ENCODE assay signal across 14 mouse cellular contexts in the genomic region with DNA sequence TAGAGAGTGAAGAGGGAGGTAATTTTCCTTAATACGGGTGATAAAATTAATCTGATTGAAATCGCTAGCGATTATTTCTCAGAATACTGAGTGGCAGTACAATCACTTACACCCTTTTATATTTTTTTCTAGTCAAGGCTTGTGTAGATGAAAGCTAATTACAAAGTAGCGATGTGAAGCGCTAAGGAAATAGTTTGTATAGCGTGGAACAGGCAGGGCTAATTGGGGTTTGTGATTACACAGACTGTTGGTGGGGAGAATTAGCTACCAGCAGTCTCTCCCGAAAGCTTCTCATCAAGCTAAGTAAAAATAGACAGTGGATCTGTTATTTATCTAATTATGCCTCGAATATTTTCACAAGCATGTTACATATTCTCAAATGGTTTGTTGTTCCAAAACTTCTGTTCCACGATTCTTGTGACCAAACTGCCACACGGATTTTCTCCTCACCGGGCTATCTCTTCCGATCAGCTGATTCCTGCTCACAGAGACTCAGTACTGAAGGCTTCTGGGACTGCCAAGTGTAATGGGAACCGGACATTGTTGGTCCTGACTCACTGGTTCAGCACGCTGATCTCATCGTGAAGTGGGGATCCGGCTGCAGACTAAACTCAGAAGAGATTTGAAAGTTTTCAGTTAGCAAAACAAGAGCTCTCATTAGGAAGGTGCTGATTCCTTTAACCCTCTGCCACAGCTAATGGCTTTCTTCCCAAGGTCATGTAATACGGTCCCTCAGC.
A peak's percentile ranks its signal among the peaks of the same experiment; 100 is the strongest.
DNase-seq lines count a peak whose midpoint lies in the region; ATAC-seq and TF ChIP-seq lines count a peak whose summit lies in the region.
"Had no signal": no experiment of that assay in that cellular context is flagged by ENCODE, and none has a peak within 500 bp of the region (broad histone marks: within the 10 kb centered on the region; RNA-seq: fewer than 3 reads in every experiment).

No protein-coding gene starts in this region.

- H3K27me3 ChIP-seq in neural tube, embryonic 14.5 days (ENCODE audit: control insufficient read depth, insufficient read depth, low read length) = no peaks in the 10 kb centered on the region
- H3K27me3 ChIP-seq in cerebellum, adult 2 months (ENCODE audit: control insufficient read depth, insufficient read depth, low read length) = no peaks in the 10 kb centered on the region
- H3K27me3 ChIP-seq: intestine, embryonic 15.5 days had no signal

- H3K4me1 ChIP-seq in neural tube, embryonic 14.5 days (ENCODE audit: control insufficient read depth, insufficient read depth, low read length) = no peaks in the 10 kb centered on the region
- H3K4me1 ChIP-seq in cerebellum, adult 2 months (ENCODE audit: control insufficient read depth, insufficient read depth, low read length) = no peaks in the 10 kb centered on the region
- H3K4me1 ChIP-seq: intestine, embryonic 15.5 days had no signal

- TF ChIP-seq CTCF in gastrocnemius, adult 2 months (IDR thresholded peaks at IDR 0.05) = no peak
- no peak for TF ChIP-seq CTCF in left cerebral cortex, adult 2 months (IDR thresholded peaks at IDR 0.05)
- TF ChIP-seq CTCF in cerebellum, adult 2 months (IDR thresholded peaks at IDR 0.05; ENCODE audit: borderline replicate concordance, insufficient read depth, low read depth, low read length) = no peak

- 65% methylated on average over 17 of the region's 17 CpGs for WGBS in neural tube, embryonic 14.5 days
- WGBS in cerebellum, adult 2 months = 86% methylated on average over 17 of the region's 17 CpGs

- DNase-seq in gastrocnemius, adult 2 months = no peak
- DNase-seq in gastrocnemius, postnatal 25 days = no peak
- no peak for DNase-seq in left cerebral cortex, adult 2 months (ENCODE audit: extremely low spot score in 1 of 2, low spot score in 2 of 2)
- DNase-seq in left cerebral cortex, postnatal 10 days (ENCODE audit: extremely low spot score in 1 of 2, low spot score in 2 of 2) = no peak
- peak; percentile 17 for DNase-seq in brain, adult 2 months (ENCODE audit: low read depth, low spot score)
- DNase-seq in lung, postnatal 25 days (ENCODE audit: low spot score) = no peak
- no peak for DNase-seq in cerebellum, adult 2 months
- DNase-seq: adrenal gland, adult 2 months; cerebellum, postnatal 25 days; kidney, postnatal 25 days; thymus, adult 2 months had no signal

- ATAC-seq in neural tube, embryonic 14.5 days (ENCODE audit: low read depth) = peak; percentile 50; the same call in 1 of the 2 replicates
- ATAC-seq: intestine, embryonic 15.5 days had no signal

- H3K9me3 ChIP-seq in neural tube, embryonic 14.5 days (ENCODE audit: control insufficient read depth, low read length) = no peaks in the 10 kb centered on the region
- H3K9me3 ChIP-seq: intestine, embryonic 15.5 days had no signal

- H3K9ac ChIP-seq in neural tube, embryonic 14.5 days (replicated peaks; ENCODE audit: low read depth, low read length) = no peak overlapping the region
- H3K9ac ChIP-seq: intestine, embryonic 15.5 days had no signal

- TF ChIP-seq POLR2A in cerebellum, adult 2 months (IDR thresholded peaks at IDR 0.05; ENCODE audit: borderline replicate concordance, insufficient read depth, low read length) = no peak

- no peak overlapping the region for H3K4me2 ChIP-seq in neural tube, embryonic 14.5 days (ENCODE audit: low read depth, low read length)
- H3K4me2 ChIP-seq: intestine, embryonic 15.5 days; liver, embryonic 11.5 days had no signal

- intact Hi-C loops in gastrocnemius, adult 2 months (cut with DNase I) = no loop called here
- intact Hi-C loops in left cerebral cortex, adult 2 months (cut with DNase I) = no loop called here
- intact Hi-C loops in left cerebral cortex, postnatal 10 days (cut with DNase I) = no loop called here

- no peaks in the 10 kb centered on the region for H3K36me3 ChIP-seq in neural tube, embryonic 14.5 days (ENCODE audit: control insufficient read depth, insufficient read depth, low read length)
- H3K36me3 ChIP-seq: intestine, embryonic 15.5 days had no signal

- H3K27ac ChIP-seq in gastrocnemius, adult 2 months = no peak overlapping the region
- no peak overlapping the region for H3K27ac ChIP-seq in left cerebral cortex, adult 2 months
- no peak overlapping the region for H3K27ac ChIP-seq in neural tube, embryonic 14.5 days (ENCODE audit: low read depth, low read length)
- H3K27ac ChIP-seq in cerebellum, adult 2 months (ENCODE audit: insufficient read depth, low read length) = no peak overlapping the region
- H3K27ac ChIP-seq: intestine, embryonic 15.5 days had no signal

- peak overlapping the region; percentile 34 for H3K4me3 ChIP-seq in gastrocnemius, adult 2 months
- H3K4me3 ChIP-seq in left cerebral cortex, adult 2 months = 0 out of 2 replicates have a peak overlapping the region, but pooled peaks have one; percentile 2
- H3K4me3 ChIP-seq in neural tube, embryonic 14.5 days (ENCODE audit: low read depth, low read length) = no peak overlapping the region
- no peak overlapping the region for H3K4me3 ChIP-seq in cerebellum, adult 2 months (replicated peaks; ENCODE audit: insufficient read depth, low read depth, low read length)
- H3K4me3 ChIP-seq: intestine, embryonic 15.5 days had no signal

Comparison
In these comparisons a context has a peak if more than half of its experiments do, and no peak if none do; other contexts are left out.
1. H3K4me3 ChIP-seq: peak in gastrocnemius, adult 2 months (single experiment) and left cerebral cortex, adult 2 months (single experiment); none in neural tube, embryonic 14.5 days (single experiment) and cerebellum, adult 2 months (single experiment).